Mouse (Mus musculus): ENCODE measurements around the gene Slc2a9. TPM values are rescaled to one million over a fixed set of nuclear protein-coding genes. Genes with fewer than 3 reads are reported as not detected.

Slc2a9 gene
- polyA plus RNA-seq, 1 experiment from 2014 or later, result 0.07 TPM

- 92% methylated on average over 4 of the region's 4 CpGs for WGBS
- H3K4me3 ChIP-seq (ENCODE audit: low read depth, low read length), result no peak overlapping the region
- H3K4me1 ChIP-seq (ENCODE audit: control insufficient read depth, insufficient read depth, low read length), result no peaks in the 10 kb centered on the region
- no peak for ATAC-seq (ENCODE audit: low FRiP score)
- no peak overlapping the region for H3K27ac ChIP-seq (ENCODE audit: low read depth, low read length)
- no peaks in the 10 kb centered on the region for H3K36me3 ChIP-seq (ENCODE audit: control insufficient read depth, insufficient read depth, low read length)
- H3K4me2 ChIP-seq, result no peak overlapping the region
- DNase-seq (ENCODE audit: low spot score, missing footprints), result no peak
- H3K9me3 ChIP-seq (ENCODE audit: control insufficient read depth, low read length), result no peaks in the 10 kb centered on the region
- no peaks in the 10 kb centered on the region for H3K27me3 ChIP-seq (ENCODE audit: control insufficient read depth, insufficient read depth, low read length)
- H3K9ac ChIP-seq (ENCODE audit: low read length), result no peak overlapping the region
Observed at GRCm38 (mm10) chr5:38509568-38509967, 6.6 kb upstream of the Slc2a9 start.

DNA sequence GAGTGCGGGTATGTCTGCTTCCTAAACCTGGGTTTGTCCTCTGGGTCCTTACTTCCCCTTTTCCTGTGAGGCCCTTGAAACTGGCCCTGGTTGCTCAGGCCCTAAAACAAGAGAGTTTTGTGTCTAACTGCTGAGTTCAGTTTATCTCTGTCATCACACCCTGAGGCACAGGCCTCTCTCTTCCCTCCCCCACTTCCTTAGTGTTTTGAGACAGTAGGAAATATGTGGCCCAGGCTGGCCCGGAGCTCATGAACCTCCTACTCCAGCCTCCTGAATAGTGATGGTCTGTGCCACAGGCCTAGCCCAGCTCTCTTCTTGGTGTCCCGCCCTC lies 2.5 kb upstream of the Slc2a9 start:
- no peak overlapping the region for H3K9ac ChIP-seq (ENCODE audit: low read length)
- H3K4me2 ChIP-seq, result no peak overlapping the region
- H3K4me1 ChIP-seq (ENCODE audit: control insufficient read depth, insufficient read depth, low read length), result no peaks in the 10 kb centered on the region
- no peaks in the 10 kb centered on the region for H3K36me3 ChIP-seq (ENCODE audit: control insufficient read depth, insufficient read depth, low read length)
- ATAC-seq (ENCODE audit: low FRiP score) (no peak), DNase-seq (ENCODE audit: low spot score, missing footprints) (no peak)
- H3K27me3 ChIP-seq (ENCODE audit: control insufficient read depth, insufficient read depth, low read length), result no peaks in the 10 kb centered on the region
- no peak overlapping the region for H3K4me3 ChIP-seq (ENCODE audit: low read depth, low read length)
- no peak overlapping the region for H3K27ac ChIP-seq (ENCODE audit: low read depth, low read length)
- no peaks in the 10 kb centered on the region for H3K9me3 ChIP-seq (ENCODE audit: control insufficient read depth, low read length)
- 86% methylated on average over 3 of the region's 3 CpGs for WGBS

DNA sequence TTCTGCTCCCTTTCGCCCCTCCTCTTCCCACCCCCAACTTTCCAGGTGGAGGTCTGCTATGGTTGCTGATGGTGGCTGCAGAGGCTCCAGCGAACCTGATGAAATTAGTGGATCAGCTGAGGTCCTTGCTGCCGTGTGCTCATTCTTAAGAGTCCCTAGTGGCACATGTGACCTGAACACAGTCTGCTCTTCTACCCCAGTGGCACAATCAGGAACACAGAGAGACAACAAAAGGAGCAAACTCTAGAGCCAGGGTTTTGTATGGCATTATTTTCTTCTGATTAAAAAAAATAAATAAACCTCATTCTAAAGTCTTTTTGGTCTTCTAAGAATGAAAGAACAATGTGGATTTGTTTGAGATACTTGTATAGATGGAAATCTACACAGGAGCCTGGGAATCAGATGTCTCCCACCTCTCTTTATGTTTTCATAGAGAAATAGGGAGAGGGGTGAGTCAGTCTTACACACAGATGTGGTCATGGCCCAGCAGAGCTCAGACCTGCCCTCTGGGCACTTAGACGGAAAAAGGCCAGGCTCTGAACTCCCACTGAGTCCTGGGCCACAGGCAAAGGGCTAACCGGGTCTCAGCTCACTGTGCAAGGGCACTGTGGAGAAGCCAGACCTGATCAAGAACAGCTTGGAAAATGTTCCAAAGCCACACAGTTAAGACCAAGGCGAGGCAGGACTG lies 1.9 kb upstream of the Slc2a9 start:
- 68% methylated on average over 6 of the region's 6 CpGs for WGBS
- ATAC-seq (ENCODE audit: low FRiP score), result no peak
- H3K27me3 ChIP-seq (ENCODE audit: control insufficient read depth, insufficient read depth, low read length), result no peaks in the 10 kb centered on the region
- no peaks in the 10 kb centered on the region for H3K36me3 ChIP-seq (ENCODE audit: control insufficient read depth, insufficient read depth, low read length)
- H3K9me3 ChIP-seq (ENCODE audit: control insufficient read depth, low read length), result no peaks in the 10 kb centered on the region
- H3K4me2 ChIP-seq, result no peak overlapping the region
- no peak overlapping the region for H3K27ac ChIP-seq (ENCODE audit: low read depth, low read length)
- H3K4me3 ChIP-seq (ENCODE audit: low read depth, low read length), result no peak overlapping the region
- no peak for DNase-seq (ENCODE audit: low spot score, missing footprints)
- H3K9ac ChIP-seq (ENCODE audit: low read length), result no peak overlapping the region
- H3K4me1 ChIP-seq (ENCODE audit: control insufficient read depth, insufficient read depth, low read length), result no peaks in the 10 kb centered on the region

- Histone ChIP-seq H3K36me3 (ENCODE audit: control insufficient read depth, insufficient read depth, low read length) (no peaks in the 10 kb centered on the region), H3K4me3 (ENCODE audit: low read depth, low read length) (no peak overlapping the region), H3K4me1 (ENCODE audit: control insufficient read depth, insufficient read depth, low read length) (no peaks in the 10 kb centered on the region), H3K27ac (ENCODE audit: low read depth, low read length) (no peak overlapping the region), H3K4me2 (no peak overlapping the region), H3K9me3 (ENCODE audit: control insufficient read depth, low read length) (no peaks in the 10 kb centered on the region), H3K9ac (ENCODE audit: low read length) (no peak overlapping the region), H3K27me3 (ENCODE audit: control insufficient read depth, insufficient read depth, low read length) (no peaks in the 10 kb centered on the region)
- whole genome bisulfite sequencing, result 87% methylated on average over 1 of the region's 1 CpGs
- DNase-seq (ENCODE audit: low spot score, missing footprints) (no peak), ATAC-seq (ENCODE audit: low FRiP score) (no peak)
Observed at GRCm38 (mm10) chr5:38504116-38504515, 1.2 kb upstream of the Slc2a9 start.

DNA sequence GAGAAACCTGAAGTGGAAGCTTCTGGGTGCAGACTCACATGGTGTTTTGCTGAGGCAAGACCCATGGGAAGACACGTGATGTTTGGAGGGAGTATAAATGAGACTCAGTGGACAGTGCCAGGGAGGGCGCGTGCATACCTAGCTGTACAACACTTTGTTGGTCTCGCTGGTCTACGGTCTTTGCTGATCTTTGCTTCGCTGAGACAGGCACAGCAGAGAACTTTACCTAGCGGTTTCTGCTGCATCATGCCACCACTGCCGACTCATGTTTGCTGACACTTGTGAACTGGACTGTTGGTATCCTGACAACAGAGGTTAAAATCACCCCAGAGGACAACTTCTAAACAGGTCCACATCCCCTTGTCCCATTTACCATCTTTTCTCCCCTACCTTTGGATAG lies 2.9 kb downstream of the Slc2a9 start:
- ATAC-seq (ENCODE audit: low FRiP score), result no peak
- H3K27ac ChIP-seq (ENCODE audit: low read depth, low read length), result no peak overlapping the region
- DNase-seq (ENCODE audit: low spot score, missing footprints), result no peak
- no peaks in the 10 kb centered on the region for H3K9me3 ChIP-seq (ENCODE audit: control insufficient read depth, low read length)
- no peaks in the 10 kb centered on the region for H3K36me3 ChIP-seq (ENCODE audit: control insufficient read depth, insufficient read depth, low read length)
- no peaks in the 10 kb centered on the region for H3K27me3 ChIP-seq (ENCODE audit: control insufficient read depth, insufficient read depth, low read length)
- H3K4me1 ChIP-seq (ENCODE audit: control insufficient read depth, insufficient read depth, low read length), result no peaks in the 10 kb centered on the region
- no peak overlapping the region for H3K4me2 ChIP-seq
- no peak overlapping the region for H3K9ac ChIP-seq (ENCODE audit: low read length)
- WGBS, result 94% methylated on average over 8 of the region's 8 CpGs
- H3K4me3 ChIP-seq (ENCODE audit: low read depth, low read length), result no peak overlapping the region

GRCm38 (mm10) chr5:38499316-38499811 lies 3.6 kb downstream of the Slc2a9 start:
- Histone ChIP-seq H3K9ac (ENCODE audit: low read length) (no peak overlapping the region), H3K4me3 (ENCODE audit: low read depth, low read length) (no peak overlapping the region), H3K27ac (ENCODE audit: low read depth, low read length) (no peak overlapping the region), H3K4me1 (ENCODE audit: control insufficient read depth, insufficient read depth, low read length) (no peaks in the 10 kb centered on the region), H3K9me3 (ENCODE audit: control insufficient read depth, low read length) (no peaks in the 10 kb centered on the region), H3K36me3 (ENCODE audit: control insufficient read depth, insufficient read depth, low read length) (no peaks in the 10 kb centered on the region), H3K27me3 (ENCODE audit: control insufficient read depth, insufficient read depth, low read length) (no peaks in the 10 kb centered on the region), H3K4me2 (no peak overlapping the region)
- 83% methylated on average over 7 of the region's 7 CpGs for WGBS
- DNase-seq (ENCODE audit: low spot score, missing footprints), result peak; percentile 23
- ATAC-seq (ENCODE audit: low FRiP score), result no peak

DNA sequence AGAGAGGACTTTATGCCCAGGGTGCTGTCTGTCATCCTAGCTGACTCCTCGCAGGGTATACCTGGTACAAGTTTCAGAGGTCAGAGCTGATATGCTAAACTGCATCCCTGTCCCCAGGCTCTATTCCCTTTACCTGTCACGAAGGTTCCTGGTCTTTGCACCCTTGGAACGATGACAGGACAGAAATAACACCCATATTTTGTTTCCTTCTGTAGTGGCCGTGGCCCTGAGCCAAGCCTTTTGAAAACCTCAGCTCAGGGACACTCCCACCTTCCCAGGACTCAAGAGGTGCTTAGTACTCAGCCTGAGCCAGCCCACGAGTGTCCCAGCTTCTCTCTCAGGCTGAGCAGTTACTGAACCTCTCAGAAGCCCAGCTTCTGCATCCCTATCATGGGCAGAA lies 4.5 kb downstream of the Slc2a9 start:
- Histone ChIP-seq H3K4me2 (no peak overlapping the region), H3K4me3 (ENCODE audit: low read depth, low read length) (no peak overlapping the region), H3K9me3 (ENCODE audit: control insufficient read depth, low read length) (no peaks in the 10 kb centered on the region), H3K9ac (ENCODE audit: low read length) (no peak overlapping the region), H3K4me1 (ENCODE audit: control insufficient read depth, insufficient read depth, low read length) (no peaks in the 10 kb centered on the region), H3K27me3 (ENCODE audit: control insufficient read depth, insufficient read depth, low read length) (no peaks in the 10 kb centered on the region), H3K27ac (ENCODE audit: low read depth, low read length) (no peak overlapping the region), H3K36me3 (ENCODE audit: control insufficient read depth, insufficient read depth, low read length) (no peaks in the 10 kb centered on the region)
- 83% methylated on average over 5 of the region's 5 CpGs for WGBS
- DNase-seq (ENCODE audit: low spot score, missing footprints), result no peak
- no peak for ATAC-seq (ENCODE audit: low FRiP score)

DNA sequence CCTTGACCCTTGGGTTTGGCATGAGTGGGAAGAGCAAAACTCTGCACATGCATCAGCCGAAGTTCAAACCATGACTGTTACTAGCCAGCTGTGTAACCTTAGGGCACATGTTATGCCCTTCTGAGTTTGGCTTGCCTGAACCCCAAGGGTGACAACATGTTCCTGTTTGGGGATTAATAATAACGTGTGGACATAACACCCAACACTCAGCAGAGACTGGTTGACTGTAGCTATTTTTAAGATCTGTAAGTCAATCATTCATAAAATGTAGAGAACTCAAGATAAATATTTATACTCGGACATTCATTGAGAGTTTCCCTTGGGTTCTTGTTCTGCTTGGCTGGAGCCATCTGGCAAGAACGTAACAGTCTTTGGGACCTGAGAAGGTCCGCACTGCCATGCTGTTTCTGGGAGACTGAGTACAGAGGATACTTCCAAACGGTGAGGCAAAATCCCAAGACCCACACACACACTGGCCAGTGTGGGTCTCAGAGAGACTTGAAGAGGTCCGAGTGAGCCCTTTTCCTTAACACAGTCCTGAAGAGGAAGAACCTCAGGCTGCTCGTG lies 6.4 kb downstream of the Slc2a9 start:
- no peak overlapping the region for H3K4me3 ChIP-seq (ENCODE audit: low read depth, low read length)
- DNase-seq (ENCODE audit: low spot score, missing footprints) (no peak), ATAC-seq (ENCODE audit: low FRiP score) (no peak)
- H3K36me3 ChIP-seq (ENCODE audit: control insufficient read depth, insufficient read depth, low read length), result no peaks in the 10 kb centered on the region
- H3K4me1 ChIP-seq (ENCODE audit: control insufficient read depth, insufficient read depth, low read length), result no peaks in the 10 kb centered on the region
- no peak overlapping the region for H3K4me2 ChIP-seq
- no peak overlapping the region for H3K9ac ChIP-seq (ENCODE audit: low read length)
- no peak overlapping the region for H3K27ac ChIP-seq (ENCODE audit: low read depth, low read length)
- H3K27me3 ChIP-seq (ENCODE audit: control insufficient read depth, insufficient read depth, low read length), result no peaks in the 10 kb centered on the region
- WGBS, result 87% methylated on average over 8 of the region's 8 CpGs
- no peaks in the 10 kb centered on the region for H3K9me3 ChIP-seq (ENCODE audit: control insufficient read depth, low read length)

DNA sequence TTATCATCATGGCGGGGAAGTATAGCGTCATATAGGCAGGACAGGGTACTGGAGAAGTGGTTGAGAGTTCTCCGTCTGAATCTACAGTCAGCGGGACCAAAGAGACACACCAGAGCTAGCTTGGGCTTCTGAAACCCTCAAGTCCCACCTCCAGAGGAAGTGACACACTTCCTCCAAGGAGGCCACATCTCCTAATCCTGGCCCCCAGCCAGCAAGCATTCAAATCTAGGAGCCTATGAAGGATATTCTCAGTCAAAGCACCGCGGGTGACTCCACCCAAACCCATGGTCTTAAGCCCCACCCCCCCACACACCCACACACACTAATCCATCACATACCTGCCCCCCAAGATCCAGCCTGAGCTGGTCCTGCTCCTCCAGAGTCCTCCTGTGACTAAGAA lies 9.1 kb downstream of the Slc2a9 start:
- DNase-seq (ENCODE audit: low spot score, missing footprints) (no peak), ATAC-seq (ENCODE audit: low FRiP score) (no peak)
- 89% methylated on average over 6 of the region's 6 CpGs for WGBS
- H3K4me3 ChIP-seq (ENCODE audit: low read depth, low read length), result no peak overlapping the region
- H3K36me3 ChIP-seq (ENCODE audit: control insufficient read depth, insufficient read depth, low read length), result no peaks in the 10 kb centered on the region
- no peaks in the 10 kb centered on the region for H3K9me3 ChIP-seq (ENCODE audit: control insufficient read depth, low read length)
- H3K27ac ChIP-seq (ENCODE audit: low read depth, low read length), result no peak overlapping the region
- no peaks in the 10 kb centered on the region for H3K4me1 ChIP-seq (ENCODE audit: control insufficient read depth, insufficient read depth, low read length)
- H3K27me3 ChIP-seq (ENCODE audit: control insufficient read depth, insufficient read depth, low read length), result no peaks in the 10 kb centered on the region
- H3K4me2 ChIP-seq, result no peak overlapping the region
- no peak overlapping the region for H3K9ac ChIP-seq (ENCODE audit: low read length)
